Mouse (Mus musculus) liver, postnatal 0 days (tissue): ENCODE results near the gene Sipa1l1. TPM values are rescaled to one million over a fixed set of nuclear protein-coding genes. Genes with fewer than 3 reads are reported as not detected.

Experiments used
- ATAC-seq: fragments of 200-750 bp; cut with Nextera tagmentation; 2 replicates; pipeline ENCODE4 v1.8.0; 2017; ENCODE audit warnings: mild to moderate bottlenecking, moderate library complexity
- DNase-seq: peaks from one replicate; pipeline ENCODE4 v3.0.0-alpha.2; 2016
- H3K27ac ChIP-seq: fragments of 300-500 bp; sonication (generic); 2 replicates; pipeline ENCODE4 v1.5.1; 2014; ENCODE audit warnings: antibody characterized with exemption, moderate library complexity, mild to moderate bottlenecking, low read depth
- H3K27me3 ChIP-seq: fragments of 300-500 bp; sonication (generic); 2 replicates; pipeline ENCODE4 v1.6.1; 2014; ENCODE audit warnings: low read length, control low read depth, mixed read lengths; ENCODE audit not compliant: insufficient read depth
- H3K36me3 ChIP-seq: fragments of 300-500 bp; sonication (generic); replicated peaks from 2 replicates; pipeline ENCODE4 v1.6.1; 2014; ENCODE audit warnings: mild to moderate bottlenecking, control low read depth, low read length, moderate library complexity, mixed read lengths; ENCODE audit not compliant: insufficient read depth
- H3K4me1 ChIP-seq: fragments of 300-500 bp; sonication (generic); 2 replicates; pipeline ENCODE4 v1.6.1; 2014; ENCODE audit warnings: antibody characterized with exemption, mild to moderate bottlenecking, control low read depth; ENCODE audit not compliant: insufficient read depth
- H3K4me2 ChIP-seq: fragments of 300-500 bp; sonication (generic); 2 replicates; pipeline ENCODE4 v1.6.1; 2014; ENCODE audit warnings: low read depth, mild to moderate bottlenecking, low read length, moderate library complexity, mixed read lengths
- H3K4me3 ChIP-seq: fragments of 300-500 bp; sonication (generic); 2 replicates; pipeline ENCODE4 v1.5.1; 2014; ENCODE audit warnings: low read depth, low read length
- H3K9ac ChIP-seq: fragments of 300-500 bp; sonication (generic); replicated peaks from 2 replicates; pipeline ENCODE4 v1.6.1; 2014; ENCODE audit warnings: mild to moderate bottlenecking, moderate library complexity
- H3K9me3 ChIP-seq: fragments of 300-500 bp; sonication (generic); 2 replicates; pipeline ENCODE4 v1.6.1; 2016; ENCODE audit warnings: mild to moderate bottlenecking, control low read depth, low read length, mixed read lengths
- CTCF ChIP-seq: sonication (generic); IDR thresholded peaks from 2 replicates; pipeline ENCODE4 v1.5.1; 2016; ENCODE audit warnings: antibody characterized with exemption, low read depth
- EP300 ChIP-seq: IDR thresholded peaks from 2 replicates; pipeline ENCODE4 v1.6.1; 2016; ENCODE audit warnings: antibody characterized with exemption, low read depth, mild to moderate bottlenecking
- WGBS: fragments of 180-500 bp; shearing (Covaris S2); extraction: QIAGEN DNeasy Blood & Tissue Kit; methylation state at CpG from one replicate; pipeline ENCODE4 v1.1.7; 2014; ENCODE audit not compliant: insufficient replicate concordance; 5-methylcytosine and 5-hydroxymethylcytosine counted together
- polyA plus RNA-seq: library from polyadenylated mRNA; unstranded; fragments of >200 nt; fragmentation: Nextera tagmentation; extraction: Ambion mirVana; gene quantifications from 2 replicates; pipeline ENCODE4 v1.2.1, GENCODE M21; 2015

Sipa1l1 gene
- polyA plus RNA-seq, 1 experiment from 2014 or later, result 3.2 TPM

- Histone ChIP-seq H3K27me3 (0 out of 2 replicates have a peak, but pooled peaks cover 3% of the 10 kb centered on the region), H3K9ac (no peak overlapping the region), H3K4me2 (no peak overlapping the region), H3K27ac (no peak overlapping the region), H3K9me3 (no peaks in the 10 kb centered on the region), H3K4me3 (no peak overlapping the region), H3K4me1 (peaks cover 3% of the 10 kb centered on the region; the same call in 1 of the 2 replicates), H3K36me3 (no peaks in the 10 kb centered on the region)
- DNase-seq, result no peak
- ATAC-seq, result no peak
- TF ChIP-seq CTCF, result no peak
- TF ChIP-seq EP300, result no peak
- 85% methylated on average over 16 of the region's 16 CpGs for WGBS
These were observed 10.6 kb upstream of the Sipa1l1 start for GRCm38 (mm10) chr12:82158516-82158915.

- ATAC-seq (no peak), DNase-seq (no peak)
- Histone ChIP-seq H3K4me1 (peaks cover 3% of the 10 kb centered on the region; the same call in 1 of the 2 replicates), H3K27me3 (0 out of 2 replicates have a peak, but pooled peaks cover 3% of the 10 kb centered on the region), H3K4me3 (no peak overlapping the region), H3K4me2 (no peak overlapping the region), H3K36me3 (no peaks in the 10 kb centered on the region), H3K9me3 (no peaks in the 10 kb centered on the region), H3K27ac (no peak overlapping the region), H3K9ac (no peak overlapping the region)
- TF ChIP-seq CTCF (0 out of 2 replicates have a peak, but pooled peaks have one; percentile 8), EP300 (no peak)
- 88% methylated on average over 3 of the region's 3 CpGs for WGBS
These were observed 9.7 kb upstream of the Sipa1l1 start for GRCm38 (mm10) chr12:82159372-82159771.

GRCm38 (mm10) chr12:82165651-82166050, 3.5 kb upstream of the Sipa1l1 start:
- Histone ChIP-seq H3K4me1 (peaks cover 9% of the 10 kb centered on the region), H3K36me3 (no peaks in the 10 kb centered on the region), H3K9ac (no peak overlapping the region), H3K27me3 (0 out of 2 replicates have a peak, but pooled peaks cover 3% of the 10 kb centered on the region), H3K4me3 (no peak overlapping the region), H3K4me2 (no peak overlapping the region), H3K9me3 (no peaks in the 10 kb centered on the region), H3K27ac (no peak overlapping the region)
- TF ChIP-seq EP300, result no peak
- TF ChIP-seq CTCF, result no peak
- 62% methylated on average over 4 of the region's 4 CpGs for WGBS
- ATAC-seq (no peak), DNase-seq (no peak)

- ATAC-seq (no peak), DNase-seq (no peak)
- no peak for TF ChIP-seq EP300
- Histone ChIP-seq H3K4me1 (peaks cover 13% of the 10 kb centered on the region), H3K4me2 (no peak overlapping the region), H3K9me3 (no peaks in the 10 kb centered on the region), H3K4me3 (no peak overlapping the region), H3K9ac (no peak overlapping the region), H3K27me3 (0 out of 2 replicates have a peak, but pooled peaks cover 3% of the 10 kb centered on the region), H3K27ac (no peak overlapping the region), H3K36me3 (no peaks in the 10 kb centered on the region)
- 30% methylated on average over 14 of the region's 14 CpGs for WGBS
These were observed 3.0 kb upstream of the Sipa1l1 start for GRCm38 (mm10) chr12:82166101-82166571.

- Histone ChIP-seq H3K9ac (peak overlapping the region; percentile 79), H3K9me3 (no peaks in the 10 kb centered on the region), H3K27me3 (no peaks in the 10 kb centered on the region), H3K27ac (peak overlapping the region; percentile 81), H3K4me2 (peak overlapping the region; percentile 80), H3K36me3 (no peaks in the 10 kb centered on the region), H3K4me3 (peak overlapping the region; percentile 88), H3K4me1 (peaks cover 15% of the 10 kb centered on the region)
- DNase-seq (peak; percentile 77), ATAC-seq (peak; percentile 75)
- WGBS, result 3% methylated on average over 82 of the region's 109 CpGs
- TF ChIP-seq EP300 (no peak), CTCF (no peak)
These were observed 681 bp downstream of the Sipa1l1 start for GRCm38 (mm10) chr12:82169571-82170431.

GRCm38 (mm10) chr12:82170461-82171279, 1.6 kb downstream of the Sipa1l1 start:
- WGBS, result 5% methylated on average over 29 of the region's 29 CpGs
- peaks cover 15% of the 10 kb centered on the region for H3K4me1 ChIP-seq
- H3K36me3 ChIP-seq, result no peaks in the 10 kb centered on the region
- ATAC-seq, result no peak
- peak overlapping the region; percentile 79 for H3K9ac ChIP-seq
- H3K4me3 ChIP-seq, result peak overlapping the region; percentile 88
- no peak for DNase-seq
- no peak overlapping the region for H3K27ac ChIP-seq
- no peaks in the 10 kb centered on the region for H3K27me3 ChIP-seq
- peak overlapping the region; percentile 80 for H3K4me2 ChIP-seq
- H3K9me3 ChIP-seq, result no peaks in the 10 kb centered on the region
- no peak for TF ChIP-seq EP300
- no peak for TF ChIP-seq CTCF
